Mouse (Mus musculus) adrenal gland, postnatal 4 days (tissue): ENCODE data around the gene Sema6b. TPM values are rescaled to one million over a fixed set of nuclear protein-coding genes. Genes with fewer than 3 reads are reported as not detected.
"Not testable (repeated sequence)": the region's sequence is repeated elsewhere in the genome, so short reads cannot be mapped to it uniquely, and the experiment has no call there.

Experiments used
- DNase-seq, 2 experiments: peaks; one replicate each; pipeline ENCODE4 v3.0.0; 2021 to 2022; ENCODE audit warnings: low spot score in 2 of 2, mixed read lengths in 2 of 2
- total RNA-seq, 2 experiments: library from RNA; stranded (reverse); gene quantifications; 2 replicates each; pipeline ENCODE4 v1.2.3; 2021

Sema6b gene
- total RNA-seq, 2 experiments from 2014 or later = 9.6 to 12.2 TPM

DNA sequence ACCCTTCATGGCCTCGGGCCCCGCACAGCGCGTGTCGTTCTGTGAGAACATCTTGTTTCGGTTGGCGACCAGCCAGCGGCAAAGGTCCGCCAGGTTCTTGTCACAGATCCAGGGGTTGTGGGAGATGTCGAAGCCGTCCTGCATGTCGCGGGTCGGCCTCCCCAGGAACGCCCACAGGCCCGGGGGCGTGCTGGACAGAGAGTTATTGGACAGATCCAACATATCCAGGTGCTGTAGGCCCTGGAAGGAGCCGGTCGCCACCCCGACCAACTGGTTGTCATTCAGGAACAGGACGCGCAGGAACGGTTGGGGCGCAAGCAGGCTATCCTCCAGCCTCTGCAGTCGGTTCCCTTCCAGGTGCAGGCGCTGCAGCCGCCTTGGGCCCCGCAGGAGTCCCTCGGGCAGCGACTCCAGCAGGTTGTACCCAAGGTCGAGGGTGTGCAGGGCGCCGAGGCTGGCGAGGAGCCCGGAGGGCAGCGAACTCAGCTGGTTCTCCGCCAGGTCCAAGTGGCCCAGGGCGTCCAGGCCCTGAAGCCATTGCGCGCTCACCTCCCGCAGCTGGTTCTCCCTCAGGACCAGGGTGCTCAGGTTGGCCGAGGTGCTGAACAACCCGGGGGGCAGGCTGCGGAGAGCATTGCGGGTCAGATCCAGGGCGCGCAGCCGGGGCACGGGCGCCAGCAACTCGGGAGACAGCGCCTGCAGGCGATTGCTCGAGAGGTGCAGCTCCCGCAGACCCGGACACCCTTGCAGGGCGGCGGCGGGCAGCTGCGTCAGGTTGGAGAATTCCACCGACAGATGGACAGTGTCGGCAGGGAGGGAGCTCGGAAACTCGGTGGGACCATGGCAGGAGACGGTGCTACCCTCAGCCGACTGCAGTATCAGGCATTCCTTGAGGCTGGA is 19.9 kb downstream of the Sema6b start:
- peak in 1 of 2 experiments; percentile 50 for DNase-seq

DNA sequence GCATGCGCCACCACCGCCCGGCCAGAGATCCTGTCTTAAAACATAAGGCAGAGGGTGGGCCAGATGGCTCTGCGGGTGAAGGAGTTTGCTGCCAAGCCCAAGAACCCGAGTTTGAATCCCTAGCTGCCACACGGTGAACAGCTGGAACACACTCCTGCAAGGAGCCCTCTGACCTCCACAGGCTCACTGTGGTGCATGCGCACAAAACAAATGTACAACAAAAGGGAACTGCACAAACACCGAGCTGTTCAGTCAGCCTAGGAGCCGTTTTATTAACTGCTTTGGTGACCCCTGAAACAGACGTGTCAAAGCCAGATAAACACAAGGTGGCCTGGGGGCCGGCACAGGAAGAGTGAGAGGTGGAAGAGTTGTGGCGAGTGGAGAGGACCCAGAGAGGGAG is 20.7 kb downstream of the Sema6b start:
- no peak for DNase-seq

DNA sequence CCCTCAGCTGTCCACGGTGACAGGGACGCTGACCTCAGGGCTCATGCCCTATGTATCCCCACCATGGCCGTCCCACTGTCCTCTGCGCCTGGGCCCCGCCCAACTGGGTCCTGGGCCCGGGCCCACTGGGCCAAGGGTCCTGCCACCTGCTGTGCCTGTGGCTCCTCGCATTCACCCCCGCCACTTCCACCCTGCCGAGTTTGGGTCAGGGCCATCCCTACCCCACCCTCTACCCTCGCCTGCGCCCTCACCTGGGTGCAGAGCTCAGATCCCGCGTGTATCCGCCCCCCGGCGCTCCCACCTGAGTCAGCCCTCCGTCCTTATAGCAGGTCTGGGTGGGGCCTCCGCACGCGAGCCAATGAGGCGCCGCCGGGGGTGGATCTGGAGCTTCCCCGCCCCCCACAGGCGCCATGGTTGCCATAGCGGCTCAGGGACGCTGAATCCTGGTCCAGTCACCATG is 22.9 kb downstream of the Sema6b start, which contains the start of gene Plin5:
Plin5 (minus strand) TSS at position 346 of the 460 bp plus-strand sequence.
- DNase-seq = peak in 1 of 2 experiments; percentile 60

DNA sequence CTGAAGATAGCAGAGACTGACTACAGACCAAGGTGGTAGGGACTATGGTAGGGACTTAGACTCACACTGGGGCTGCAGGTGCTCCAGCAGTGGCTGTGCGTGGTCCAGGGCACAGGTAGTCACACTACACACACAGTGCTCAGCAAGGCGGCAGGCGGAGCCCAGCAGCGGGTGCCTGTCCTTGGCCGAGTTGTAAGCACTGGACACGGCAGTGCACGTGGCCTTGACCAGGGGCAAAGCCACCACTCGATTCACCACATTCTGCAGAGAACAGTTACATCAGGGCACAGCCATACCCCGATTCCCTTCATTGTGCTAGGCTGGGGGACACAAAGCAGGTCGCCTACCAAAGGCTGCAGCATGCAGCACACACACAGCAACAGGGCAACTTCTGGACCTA is 23.9 kb downstream of the Sema6b start:
- DNase-seq = no peak

DNA sequence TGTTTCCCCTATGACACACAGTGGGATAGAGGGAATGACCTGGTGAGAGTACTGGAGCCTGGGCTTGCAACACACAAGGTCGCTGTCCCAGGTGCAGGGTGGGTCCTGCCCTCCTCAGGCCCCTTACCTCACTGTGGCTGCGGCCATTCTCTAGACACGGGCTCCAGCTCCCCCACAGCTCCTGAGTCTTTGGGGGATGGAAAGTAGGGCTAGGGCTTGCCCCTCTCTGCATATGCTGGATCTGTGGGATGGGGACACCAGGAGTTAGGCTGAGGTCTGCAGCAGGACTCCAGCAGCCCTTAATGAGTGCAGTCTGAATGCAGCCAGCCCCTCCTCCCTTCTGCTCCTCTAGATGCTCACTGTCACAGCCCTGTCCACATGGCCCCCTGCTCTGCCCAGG is 27.4 kb downstream of the Sema6b start:
- DNase-seq = no peak

DNA sequence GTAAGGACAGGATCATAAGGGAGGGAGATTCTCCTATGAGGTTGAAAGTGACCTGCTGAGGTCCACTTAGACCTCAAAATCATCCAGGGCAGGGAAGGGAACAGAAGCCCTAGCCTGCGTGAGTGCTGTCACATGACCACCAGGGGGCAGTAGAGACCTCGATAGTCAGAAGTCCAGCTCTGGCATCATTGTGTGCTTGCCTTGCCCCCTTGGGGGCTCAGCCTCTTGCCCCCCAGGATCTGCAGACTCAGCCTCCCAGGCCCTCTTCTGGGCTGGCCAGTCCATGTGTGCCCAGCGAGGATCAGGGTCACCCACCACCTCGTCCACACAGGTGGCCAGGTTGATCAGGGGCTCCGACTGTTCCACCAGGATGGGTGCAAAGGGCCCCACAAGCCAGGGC is 28.3 kb downstream of the Sema6b start:
- no peak for DNase-seq

DNA sequence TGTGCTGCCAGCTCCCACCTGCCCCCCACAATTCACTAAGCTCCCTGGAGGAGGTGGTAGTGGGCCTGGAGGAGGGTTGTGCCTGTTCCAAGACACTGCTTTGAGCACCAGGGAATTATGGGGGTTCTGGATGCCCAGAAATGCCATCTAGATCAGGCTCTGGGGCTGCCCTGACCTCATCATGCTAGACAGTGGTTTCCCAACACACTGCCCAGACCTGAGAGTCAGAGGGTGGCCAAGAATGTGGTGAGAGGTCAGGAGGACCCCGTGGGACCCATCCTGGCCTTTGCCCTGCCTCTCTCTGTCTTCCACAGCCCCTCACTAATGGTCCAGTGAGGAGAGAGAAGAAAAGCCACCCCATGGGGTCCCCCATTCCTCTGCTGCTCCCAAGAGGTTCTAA is 29.1 kb downstream of the Sema6b start:
- no peak for DNase-seq

DNA sequence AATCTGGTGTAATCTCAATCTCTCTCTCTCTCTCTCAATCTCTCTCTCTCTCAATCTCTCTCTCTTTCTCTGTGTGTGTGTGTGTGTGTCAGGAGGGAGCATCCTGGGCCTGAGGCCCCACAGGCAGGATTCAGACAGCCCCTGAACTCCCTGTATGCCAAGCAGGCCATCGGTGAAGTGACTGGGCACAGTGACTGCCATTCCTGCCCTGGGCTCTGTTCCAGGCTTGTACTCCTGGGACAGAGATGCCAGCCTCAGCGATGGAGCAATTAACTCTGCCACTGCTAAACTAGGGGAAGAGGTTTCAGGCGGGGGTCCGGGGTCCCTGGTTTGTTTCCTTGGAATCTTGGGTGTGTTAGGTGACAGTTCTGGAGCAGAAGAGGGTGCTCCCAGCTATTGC is 29.6 kb downstream of the Sema6b start:
- no peak for DNase-seq

DNA sequence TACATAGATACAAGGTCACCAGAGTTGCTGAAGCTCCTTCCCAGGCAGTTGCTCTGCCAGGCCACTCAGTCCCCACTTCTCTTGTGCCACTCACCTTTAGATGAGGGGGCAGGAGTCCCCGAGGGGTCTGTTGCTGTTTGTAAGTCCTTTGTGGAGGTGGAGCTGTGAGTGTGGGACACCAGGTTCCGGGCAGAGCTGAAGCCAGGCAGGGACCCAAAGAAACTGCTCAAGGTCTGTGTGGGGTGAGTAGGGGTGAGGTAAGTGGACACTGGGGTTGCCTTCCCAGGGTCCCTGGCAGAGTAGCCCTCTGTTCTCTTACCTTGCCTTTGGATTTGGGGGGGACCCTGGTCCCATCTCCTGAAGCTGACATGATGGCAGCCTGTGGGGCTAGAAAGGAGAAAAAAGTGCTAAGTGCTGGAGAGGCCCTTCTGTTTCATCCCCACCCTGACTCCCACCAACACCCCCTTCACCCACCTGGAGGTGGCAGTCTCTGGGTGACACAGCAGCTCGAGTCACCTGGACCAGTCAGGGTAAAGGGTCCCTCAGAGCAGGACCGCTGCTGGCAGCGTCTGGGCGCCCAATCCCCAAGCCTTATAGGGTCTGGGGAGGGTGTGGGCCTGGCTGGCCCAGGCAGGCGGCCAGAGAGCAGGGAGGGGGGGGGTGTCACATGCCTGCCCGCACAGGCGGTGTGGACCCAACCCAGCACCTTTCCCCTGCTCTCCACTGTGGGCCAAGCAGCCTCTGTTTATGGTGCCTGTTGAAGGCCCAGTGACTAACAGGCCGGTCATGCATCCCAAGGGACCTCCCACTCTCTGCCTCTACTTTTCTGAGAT is 30.7 kb downstream of the Sema6b start, which contains the start of gene Plin4:
Plin4 (minus strand) TSS at position 585 of the 833 bp plus-strand sequence.
- no peak for DNase-seq

DNA sequence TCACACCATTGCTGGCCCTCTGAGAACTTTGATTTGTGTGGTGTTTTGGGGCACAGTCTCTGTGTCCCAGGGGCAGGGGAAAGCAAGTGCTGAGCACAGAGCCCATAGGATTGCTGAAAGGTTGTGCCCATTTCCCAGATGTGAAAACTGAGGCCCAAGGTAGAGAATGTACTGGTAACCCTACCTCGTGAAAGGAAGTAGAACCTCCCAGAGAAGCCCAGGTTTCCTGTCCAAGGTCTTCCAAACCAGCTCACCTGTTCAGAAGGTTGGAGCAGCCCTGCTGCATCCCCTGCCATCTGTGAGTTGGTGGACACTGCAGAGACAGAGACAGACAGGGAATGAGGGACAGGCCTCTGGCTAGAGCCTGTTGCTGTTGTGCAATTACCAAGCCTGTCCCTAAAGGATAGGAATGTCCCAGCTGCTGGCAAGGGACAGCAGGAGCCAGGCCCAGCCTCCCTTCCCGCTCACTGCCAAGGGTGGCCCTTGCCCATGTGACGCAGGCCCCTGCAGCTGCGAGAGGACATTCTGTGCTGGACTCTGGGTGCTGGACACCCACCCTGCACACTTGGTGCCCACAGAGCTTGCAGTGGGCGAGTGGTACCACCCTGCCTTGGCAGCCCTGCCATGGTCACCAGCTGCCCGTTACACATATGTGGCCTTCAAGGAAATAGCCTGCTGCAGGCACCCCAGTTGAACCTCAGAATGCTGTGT is 31.7 kb downstream of the Sema6b start:
- no peak for DNase-seq

DNA sequence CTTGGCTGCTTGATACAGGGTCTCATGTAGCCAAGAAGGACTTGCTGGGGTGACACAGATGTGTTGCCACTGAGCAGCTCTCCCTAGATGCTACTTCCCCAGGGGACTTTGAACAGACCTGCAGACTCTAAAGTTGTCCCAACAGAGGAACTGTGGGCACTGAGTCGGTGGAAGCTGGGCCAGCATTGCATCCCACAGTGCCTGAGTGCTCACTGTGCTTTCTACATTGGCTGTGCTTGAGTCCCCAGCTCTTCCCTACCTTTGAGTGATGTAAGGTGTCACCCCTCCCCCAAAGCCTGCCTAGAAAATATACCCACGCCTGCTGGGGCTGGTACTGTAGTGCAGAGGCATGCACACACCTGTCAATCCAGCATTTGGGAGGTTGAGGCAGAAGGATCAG is 32.4 kb downstream of the Sema6b start:
- no peak for DNase-seq

DNA sequence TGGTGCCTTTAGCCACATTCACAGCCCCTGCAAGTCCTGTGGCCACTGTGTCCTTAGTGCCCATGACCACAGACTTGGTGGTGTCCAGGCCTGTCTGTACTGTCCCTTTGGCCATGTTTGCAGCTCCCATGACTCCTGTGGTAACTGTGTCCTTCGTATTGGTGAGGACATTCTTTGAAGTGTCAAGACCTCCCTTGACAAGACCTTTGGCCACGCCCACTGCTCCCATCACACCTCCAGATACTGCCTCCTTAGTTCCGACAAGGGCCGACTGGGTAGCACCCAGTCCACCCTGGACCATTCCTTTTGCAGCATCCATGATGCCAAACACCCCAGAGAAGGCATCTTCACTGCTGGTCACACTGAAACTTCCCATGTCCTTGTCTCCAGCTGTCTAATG is 33.2 kb downstream of the Sema6b start:
- no peak for DNase-seq

DNA sequence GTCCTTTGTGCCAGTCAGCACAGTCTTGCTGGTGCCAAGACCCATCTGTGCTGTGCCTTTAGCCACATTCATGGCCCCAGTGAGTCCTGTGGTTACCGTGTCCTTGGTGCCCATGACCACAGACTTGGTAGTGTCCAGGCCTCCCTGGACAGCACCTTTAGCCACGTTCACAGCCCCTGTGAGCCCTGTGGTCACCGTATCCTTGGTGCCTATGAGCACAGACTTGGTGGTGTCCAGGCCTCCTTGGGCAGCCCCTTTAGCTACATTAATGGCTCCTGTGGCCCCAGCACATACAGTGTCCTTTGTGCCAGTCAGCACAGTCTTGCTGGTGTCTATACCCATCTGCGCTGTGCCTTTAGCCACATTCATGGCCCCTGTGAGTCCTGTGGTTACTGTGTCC is 33.7 kb downstream of the Sema6b start:
- DNase-seq = not testable (repeated sequence)

DNA sequence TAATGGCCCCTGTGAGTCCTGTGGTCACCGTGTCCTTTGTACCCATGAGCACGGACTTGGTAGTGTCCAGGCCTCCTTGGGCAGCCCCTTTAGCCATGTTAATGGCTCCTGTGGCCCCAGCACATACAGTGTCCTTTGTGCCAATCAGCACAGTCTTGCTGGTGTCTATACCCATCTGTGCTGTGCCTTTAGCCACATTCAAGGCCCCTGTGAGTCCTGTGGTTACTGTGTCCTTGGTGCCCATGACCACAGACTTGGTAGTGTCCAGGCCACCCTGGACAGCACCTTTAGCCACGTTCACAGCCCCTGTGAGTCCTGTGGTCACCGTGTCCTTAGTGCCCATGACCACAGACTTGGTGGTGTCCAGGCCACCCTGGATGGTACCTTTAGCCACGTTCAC is 35.3 kb downstream of the Sema6b start:
- DNase-seq = not testable (repeated sequence)

DNA sequence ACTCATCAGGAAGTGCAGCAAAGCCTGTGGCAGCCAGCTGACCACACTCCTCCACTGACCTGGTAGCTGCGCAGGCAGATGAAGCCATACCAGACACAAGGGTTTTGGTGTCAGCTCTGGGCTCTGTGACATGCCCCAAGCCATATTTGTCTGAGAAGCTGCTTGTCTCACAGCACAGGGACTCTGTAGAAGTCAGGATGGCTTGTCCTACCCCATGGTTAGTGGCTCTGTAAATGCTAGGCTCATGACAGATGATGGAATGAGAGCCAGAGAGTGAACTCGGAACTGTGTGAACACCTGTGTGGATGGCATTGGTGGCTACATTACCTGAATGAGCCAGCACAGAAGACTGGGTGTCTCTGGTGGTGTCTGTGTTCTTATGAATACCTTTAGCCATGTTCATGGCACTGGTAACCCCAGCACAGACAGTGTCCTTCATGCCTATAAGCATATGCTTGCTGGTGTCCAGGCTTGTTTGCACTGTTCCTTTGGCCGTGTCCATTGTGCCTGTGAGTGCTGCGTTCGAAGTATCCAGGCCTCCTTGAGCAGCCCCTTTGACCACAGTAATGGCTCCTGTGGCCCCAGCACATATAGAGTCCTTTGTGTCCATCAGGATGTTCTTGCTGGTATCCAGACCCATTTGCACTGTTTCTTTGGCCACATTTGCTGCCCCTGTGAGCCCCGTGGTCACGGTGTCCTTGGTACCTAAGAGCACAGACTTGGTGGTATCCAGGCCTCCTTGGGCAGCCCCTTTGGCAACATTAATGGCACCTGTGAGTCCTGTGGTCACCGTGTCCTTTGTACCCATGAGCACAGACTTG is 36.5 kb downstream of the Sema6b start:
- DNase-seq = no peak

DNA sequence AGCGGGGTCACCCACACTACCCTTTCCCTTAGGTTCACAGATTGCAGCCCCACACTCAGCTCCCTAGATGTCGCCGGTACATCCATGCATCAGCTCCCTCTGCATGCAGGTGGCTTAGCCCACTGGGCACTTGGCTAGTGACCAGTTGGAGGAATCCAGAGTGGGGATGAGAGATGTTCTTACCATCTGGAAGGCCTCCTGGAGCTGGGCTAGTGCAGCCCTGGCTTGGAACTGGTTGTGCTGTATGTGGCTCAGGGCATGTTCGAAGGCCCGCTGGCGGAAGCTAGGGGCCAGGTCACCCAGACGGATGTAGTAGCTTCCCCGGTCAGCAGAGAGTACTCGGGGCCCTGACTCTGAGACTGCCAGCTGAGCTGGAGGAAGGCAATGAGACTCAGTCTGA is 37.2 kb downstream of the Sema6b start:
- no peak for DNase-seq

DNA sequence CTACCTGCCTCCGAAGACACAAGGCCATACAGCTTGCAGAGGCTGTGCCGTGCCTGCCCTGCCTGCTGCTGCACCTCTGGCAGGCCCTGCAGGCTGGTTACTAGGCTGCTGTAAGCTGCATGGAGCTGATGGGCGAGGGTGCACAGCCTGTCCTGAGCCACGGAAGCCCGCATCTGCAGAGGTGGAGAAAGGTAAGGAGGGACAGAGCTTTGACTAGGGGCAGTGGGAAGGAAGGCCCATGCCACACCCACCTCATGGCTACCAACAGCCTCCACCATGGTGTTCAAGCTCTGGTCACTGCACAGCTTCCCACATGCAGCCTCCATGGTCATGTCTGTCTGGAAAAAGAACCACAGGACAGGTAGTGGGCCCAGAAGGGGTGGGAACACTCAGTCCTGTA is 38.0 kb downstream of the Sema6b start:
- DNase-seq = no peak

DNA sequence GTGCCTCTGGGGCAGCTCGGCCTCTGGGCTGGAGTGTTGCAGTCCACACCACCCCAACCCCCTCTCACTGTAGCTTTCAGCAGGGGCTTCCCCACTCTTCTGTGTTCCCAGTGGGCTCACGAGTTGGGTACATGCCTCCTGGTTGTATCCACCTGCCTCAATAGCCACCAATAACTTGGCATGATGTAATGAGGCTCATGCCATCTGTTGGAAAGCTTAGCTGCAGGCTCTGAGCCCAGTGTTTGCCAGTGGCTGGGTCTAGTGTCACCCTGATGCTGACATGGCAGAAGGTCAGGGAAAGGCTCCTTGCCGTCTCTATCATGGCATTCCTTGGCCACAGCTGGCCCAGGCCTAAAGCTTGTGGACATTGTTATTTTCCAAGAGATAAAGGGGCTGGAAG is 39.3 kb downstream of the Sema6b start:
- no peak for DNase-seq

DNA sequence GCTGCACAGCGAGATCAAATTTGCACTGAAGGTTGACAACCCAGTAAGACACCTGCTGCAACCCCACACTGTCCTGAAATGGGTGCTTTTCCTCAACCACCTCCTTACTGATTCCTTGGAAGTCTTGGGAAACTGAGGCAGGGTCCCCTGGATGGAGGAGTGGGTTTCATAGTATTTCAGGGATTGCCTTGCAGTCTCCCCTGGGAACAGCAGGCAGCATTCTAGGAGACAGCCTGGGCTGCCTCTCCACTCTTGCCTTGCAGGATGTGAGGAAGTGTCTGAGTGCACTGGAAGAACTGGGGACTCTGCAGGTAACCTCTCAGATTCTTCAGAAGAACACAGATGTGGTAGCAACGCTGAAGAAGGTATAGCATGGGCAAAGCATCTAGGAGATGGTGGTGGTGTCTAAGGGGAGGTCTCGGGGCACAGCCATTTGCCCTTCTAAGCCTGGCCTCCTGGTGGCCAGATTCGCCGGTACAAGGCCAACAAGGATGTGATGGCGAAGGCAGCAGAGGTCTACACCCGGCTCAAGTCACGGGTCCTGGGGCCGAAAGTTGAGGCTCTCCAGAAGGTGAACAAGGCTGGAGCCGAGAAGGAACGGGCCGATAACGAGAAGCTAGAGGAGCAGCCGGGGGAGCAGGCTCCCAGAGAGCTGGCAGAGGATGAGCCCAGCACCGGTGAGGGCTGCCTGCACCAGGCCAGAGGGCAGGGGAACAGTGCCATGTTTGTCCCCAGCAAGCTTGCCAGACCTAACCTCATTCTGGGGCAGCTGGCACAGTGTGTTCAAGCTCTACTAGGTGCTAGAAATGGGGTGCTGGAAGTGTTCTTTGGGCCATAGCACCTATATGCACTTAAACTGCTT is 41.2 kb downstream of the Sema6b start:
- DNase-seq = no peak
